Mouse (Mus musculus) ES-E14 (cell line): ENCODE results near the gene Mpdu1.

Source experiments
- MAFK ChIP-seq: IDR thresholded peaks from 2 replicates; pipeline ENCODE4 v1.6.1; 2014; ENCODE audit warnings: mild to moderate bottlenecking, low read depth, low read length, inconsistent platforms; ENCODE audit not compliant: insufficient read depth
- ZC3H11A ChIP-seq: IDR thresholded peaks from 2 replicates; pipeline ENCODE4 v1.6.1; 2012; ENCODE audit warnings: low read depth, mild to moderate bottlenecking, inconsistent platforms, low read length, borderline replicate concordance

DNA sequence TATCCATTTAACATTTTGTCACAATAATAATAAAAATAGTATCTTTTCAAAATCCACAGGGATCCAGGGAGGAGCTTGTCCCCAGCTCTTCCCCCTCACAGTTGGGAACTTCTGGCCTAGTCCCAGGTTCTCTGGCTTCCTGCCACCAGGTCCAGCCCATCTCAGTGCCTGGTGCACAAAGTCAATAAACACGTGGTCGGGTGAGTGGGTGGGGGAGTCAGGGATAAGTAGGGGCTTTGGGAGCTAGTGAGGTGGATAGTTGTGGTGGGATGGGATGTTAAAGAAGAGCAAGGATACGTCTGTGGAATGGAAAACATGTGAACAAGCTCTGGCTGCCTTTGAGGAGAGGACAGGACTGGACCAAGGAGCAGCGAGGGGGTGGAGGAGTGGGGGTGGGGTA is 23.9 kb upstream of the Mpdu1 start:
- TF ChIP-seq MAFK: no peak
- TF ChIP-seq ZC3H11A: no peak
